Mouse (Mus musculus) mature B cell (primary cell): ENCODE data around the gene 2010300C02Rik.
"Not testable (repeated sequence)": the region's sequence is repeated elsewhere in the genome, so short reads cannot be mapped to it uniquely, and the experiment has no call there.

Experiments used
- in situ Hi-C: fragments of 300-500 bp; cut with MboI; formaldehyde crosslinking; loops from 2 replicates; pipeline ENCODE4 v1.14.3; 2019

Gene 2010300C02Rik

GRCm38 (mm10) chr1:37630412-37631210 lies 89.3 kb downstream of the 2010300C02Rik start:
- in situ Hi-C loops = no loop called here

- in situ Hi-C loops = no loop called here
These were observed 90.0 kb downstream of the 2010300C02Rik start for GRCm38 (mm10) chr1:37629876-37630275.

- in situ Hi-C loops = no loop called here
These were observed 91.1 kb downstream of the 2010300C02Rik start for GRCm38 (mm10) chr1:37628749-37629148.

GRCm38 (mm10) chr1:37624185-37624584 lies 95.7 kb downstream of the 2010300C02Rik start:
- in situ Hi-C loops = no loop called here

GRCm38 (mm10) chr1:37622049-37622448 lies 97.8 kb downstream of the 2010300C02Rik start:
- in situ Hi-C loops = no loop called here

- in situ Hi-C loops = no loop called here
These were observed 100.3 kb downstream of the 2010300C02Rik start for GRCm38 (mm10) chr1:37619542-37619941.

GRCm38 (mm10) chr1:37617047-37617446 lies 102.8 kb downstream of the 2010300C02Rik start:
- in situ Hi-C loops = no loop called here

- in situ Hi-C loops = no loop called here
These were observed 103.3 kb downstream of the 2010300C02Rik start for GRCm38 (mm10) chr1:37616569-37616968.

GRCm38 (mm10) chr1:37615290-37616040 lies 104.4 kb downstream of the 2010300C02Rik start:
- in situ Hi-C loops = no loop called here

- in situ Hi-C loops = no loop called here
These were observed 105.0 kb downstream of the 2010300C02Rik start for GRCm38 (mm10) chr1:37614836-37615235.

GRCm38 (mm10) chr1:37614130-37614529 lies 105.8 kb downstream of the 2010300C02Rik start:
- in situ Hi-C loops = no loop called here

- in situ Hi-C loops = no loop called here
These were observed 108.9 kb downstream of the 2010300C02Rik start for GRCm38 (mm10) chr1:37611032-37611431.

GRCm38 (mm10) chr1:37610242-37610641 lies 109.6 kb downstream of the 2010300C02Rik start:
- in situ Hi-C loops = no loop called here

- in situ Hi-C loops = not testable (repeated sequence)
These were observed 114.2 kb downstream of the 2010300C02Rik start for GRCm38 (mm10) chr1:37605694-37606093.

- in situ Hi-C loops = no loop called here
These were observed 116.7 kb downstream of the 2010300C02Rik start for GRCm38 (mm10) chr1:37603206-37603605.

GRCm38 (mm10) chr1:37602268-37602667 lies 117.6 kb downstream of the 2010300C02Rik start:
- in situ Hi-C loops = no loop called here

- in situ Hi-C loops = no loop called here
These were observed 118.4 kb downstream of the 2010300C02Rik start for GRCm38 (mm10) chr1:37601461-37601860.

- in situ Hi-C loops = no loop called here
These were observed 119.2 kb downstream of the 2010300C02Rik start for GRCm38 (mm10) chr1:37600640-37601175.

GRCm38 (mm10) chr1:37598986-37599385 lies 120.9 kb downstream of the 2010300C02Rik start:
- in situ Hi-C loops = no loop called here

- in situ Hi-C loops = not testable (repeated sequence)
These were observed 125.1 kb downstream of the 2010300C02Rik start for GRCm38 (mm10) chr1:37594812-37595211.

- in situ Hi-C loops = no loop called here
These were observed 133.9 kb downstream of the 2010300C02Rik start for GRCm38 (mm10) chr1:37585809-37586480.
